Mouse (Mus musculus) hindbrain, embryonic 12.5 days (tissue): ENCODE results near the gene Wdr41. TPM values are rescaled to one million over a fixed set of nuclear protein-coding genes. Genes with fewer than 3 reads are reported as not detected.

Experiments
- polyA plus RNA-seq: library from polyadenylated mRNA; unstranded; fragments of >200 nt; fragmentation: Nextera tagmentation; extraction: Ambion mirVana; gene quantifications from 2 replicates; pipeline ENCODE4 v1.2.1, GENCODE M21; 2016

Wdr41 gene
- polyA plus RNA-seq, 1 experiment from 2014 or later, result 25.7 TPM

Other genes starting within 250 kb of the Wdr41 start
- 223 and 234 TPM in 2 replicates for gene Tbca, start 187.4 kb upstream of the Wdr41 start, polyA plus RNA-seq
- gene Otp, start 100.7 kb upstream of the Wdr41 start, polyA plus RNA-seq, result 11.2 and 15.8 TPM in 2 replicates